In the genomic region with DNA sequence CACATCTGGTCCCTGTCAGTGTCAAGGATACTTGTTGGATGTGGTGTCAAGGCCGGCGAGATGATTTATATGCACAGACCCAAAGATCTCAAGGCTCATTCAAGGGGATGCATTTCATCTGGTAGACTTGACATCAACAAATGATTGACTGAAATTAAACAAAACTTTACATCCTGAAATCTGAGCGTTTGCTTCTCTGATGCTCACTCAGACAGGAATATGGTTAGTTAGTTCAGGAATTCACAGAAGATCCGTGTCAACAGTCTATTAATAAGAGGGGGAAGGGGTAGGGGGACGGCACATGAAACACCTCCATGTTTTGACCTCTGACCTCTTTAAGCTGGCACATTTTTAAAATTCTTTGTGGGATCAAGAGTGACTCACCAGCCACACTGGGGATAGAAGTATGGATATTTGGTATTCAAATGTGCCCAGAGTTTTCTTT, we compare ENCODE assay signal across 25 mouse cellular contexts.
DNase-seq lines count a peak whose midpoint lies in the region; ATAC-seq and TF ChIP-seq lines count a peak whose summit lies in the region.
"Had no signal": no experiment of that assay in that cellular context is flagged by ENCODE, and none has a peak within 500 bp of the region (broad histone marks: within the 10 kb centered on the region; RNA-seq: fewer than 3 reads in every experiment).

No protein-coding gene starts in this region.

- no peak; the same call in 1 of the 2 replicates for ATAC-seq in kidney, postnatal 0 days (replicated peaks; ENCODE audit: low FRiP score, low read depth)
- ATAC-seq in kidney, embryonic 14.5 days (ENCODE audit: low FRiP score, low TSS enrichment) = no peak
- ATAC-seq: forebrain, embryonic 13.5 days; inflammation-experienced regulatory T-cells, adult 6 months; liver, embryonic 12.5 days; midbrain, embryonic 16.5 days had no signal

- no peak overlapping the region for H3K27ac ChIP-seq in kidney, postnatal 0 days
- H3K27ac ChIP-seq in kidney, embryonic 14.5 days (ENCODE audit: low read depth, low read length) = no peak overlapping the region
- H3K27ac ChIP-seq: forebrain, embryonic 13.5 days; hindbrain, embryonic 12.5 days; limb, embryonic 12.5 days; liver, embryonic 12.5 days; lung, embryonic 15.5 days; stomach, embryonic 15.5 days had no signal

- H3K36me3 ChIP-seq in kidney, postnatal 0 days (ENCODE audit: insufficient read depth, low read length) = no peaks in the 10 kb centered on the region
- no peaks in the 10 kb centered on the region for H3K36me3 ChIP-seq in kidney, embryonic 14.5 days (ENCODE audit: control insufficient read depth, insufficient read depth, low read length)
- no peaks in the 10 kb centered on the region for H3K36me3 ChIP-seq in myocyte (ENCODE audit: control insufficient read depth, insufficient read depth)
- H3K36me3 ChIP-seq: heart, embryonic 10.5 days; hindbrain, embryonic 12.5 days; limb, embryonic 12.5 days; liver, embryonic 12.5 days; lung, embryonic 15.5 days; stomach, embryonic 15.5 days had no signal

- no peak for TF ChIP-seq CTCF in kidney, postnatal 0 days (IDR thresholded peaks at IDR 0.05; ENCODE audit: low read depth)

- WGBS in kidney, postnatal 0 days = 31% methylated on average over 5 of the region's 5 CpGs
- WGBS in kidney, embryonic 14.5 days = 21% methylated on average over 5 of the region's 5 CpGs

- no peak overlapping the region for H3K9ac ChIP-seq in kidney, postnatal 0 days (ENCODE audit: low read depth, low read length)
- no peak overlapping the region for H3K9ac ChIP-seq in kidney, embryonic 14.5 days (ENCODE audit: low read depth, low read length)
- H3K9ac ChIP-seq: forebrain, embryonic 13.5 days; hindbrain, embryonic 12.5 days; limb, embryonic 12.5 days; liver, embryonic 12.5 days; lung, embryonic 15.5 days; stomach, embryonic 15.5 days had no signal

- no peak overlapping the region for H3K4me3 ChIP-seq in kidney, postnatal 0 days (replicated peaks; ENCODE audit: low read depth, low read length)
- H3K4me3 ChIP-seq in kidney, embryonic 14.5 days (ENCODE audit: low read length) = no peak overlapping the region
- H3K4me3 ChIP-seq in myocyte = no peak overlapping the region
- H3K4me3 ChIP-seq: erythroblast, embryonic 14.5 days; forebrain, embryonic 13.5 days; heart, embryonic 10.5 days; hindbrain, embryonic 12.5 days; limb, embryonic 12.5 days; liver, embryonic 12.5 days; lung, embryonic 15.5 days; stomach, embryonic 15.5 days had no signal

- no peak overlapping the region for H3K4me2 ChIP-seq in kidney, postnatal 0 days (ENCODE audit: low read length)
- no peak overlapping the region for H3K4me2 ChIP-seq in kidney, embryonic 14.5 days (replicated peaks; ENCODE audit: low read depth, low read length)
- H3K4me2 ChIP-seq in myocyte (ENCODE audit: low read depth) = peak overlapping the region; percentile 36
- H3K4me2 ChIP-seq: forebrain, embryonic 13.5 days; hindbrain, embryonic 12.5 days; limb, embryonic 12.5 days; liver, embryonic 12.5 days; lung, embryonic 15.5 days; stomach, embryonic 15.5 days had no signal

- peaks cover 4% of the 10 kb centered on the region for H3K79me2 ChIP-seq in myocyte (ENCODE audit: control insufficient read depth, insufficient read depth)

- DNase-seq in kidney, postnatal 0 days (ENCODE audit: low spot score) = peak; percentile 20
- peak; percentile 86 for DNase-seq in Muller cell, postnatal 12 days (ENCODE audit: inconsistent ontology term)
- DNase-seq in embryo, embryonic 11.5 days (ENCODE audit: low read depth, low spot score) = peak; percentile 26
- DNase-seq in natural killer cell, adult 2 months (ENCODE audit: low spot score in 2 of 2) = no peak
- no peak for DNase-seq in urinary bladder, postnatal 36 days (ENCODE audit: low spot score in 2 of 2)
- DNase-seq: cerebellum, adult 9-10 months; gastrocnemius, postnatal 36 days; heart, postnatal 14 days; kidney, adult 9 months; kidney, postnatal 4 days; retina, postnatal 1 day; thymus, adult 18-20 months; thymus, postnatal 4 days had no signal

- H3K9me3 ChIP-seq in kidney, postnatal 0 days (replicated peaks; ENCODE audit: low read length) = no peaks in the 10 kb centered on the region
- H3K9me3 ChIP-seq in kidney, embryonic 14.5 days (ENCODE audit: control insufficient read depth, low read length) = no peaks in the 10 kb centered on the region
- H3K9me3 ChIP-seq: forebrain, embryonic 13.5 days; heart, embryonic 10.5 days; hindbrain, embryonic 12.5 days; limb, embryonic 12.5 days; liver, embryonic 12.5 days; lung, embryonic 15.5 days; stomach, embryonic 15.5 days had no signal

- peaks cover 8% of the 10 kb centered on the region; the same call in 1 of the 2 replicates for H3K4me1 ChIP-seq in kidney, postnatal 0 days (replicated peaks; ENCODE audit: insufficient read depth, low read length)
- no peaks in the 10 kb centered on the region; the same call in 1 of the 2 replicates for H3K4me1 ChIP-seq in kidney, embryonic 14.5 days (ENCODE audit: control insufficient read depth, insufficient read depth, low read length)
- H3K4me1 ChIP-seq: liver, embryonic 12.5 days; stomach, embryonic 15.5 days had no signal

- no peak overlapping the region for H3ac ChIP-seq in myocyte (ENCODE audit: control insufficient read depth, insufficient read length)

- no peaks in the 10 kb centered on the region for H3K27me3 ChIP-seq in kidney, postnatal 0 days (ENCODE audit: insufficient read depth, low read length)
- no peaks in the 10 kb centered on the region for H3K27me3 ChIP-seq in kidney, embryonic 14.5 days (ENCODE audit: control insufficient read depth, insufficient read depth, low read length)
- no peaks in the 10 kb centered on the region for H3K27me3 ChIP-seq in myocyte (ENCODE audit: control insufficient read depth, insufficient read depth, insufficient read length)
- H3K27me3 ChIP-seq: forebrain, embryonic 13.5 days; hindbrain, embryonic 12.5 days; liver, embryonic 12.5 days; lung, embryonic 15.5 days; stomach, embryonic 15.5 days had no signal

- no peak for TF ChIP-seq POLR2A in myocyte (IDR thresholded peaks at IDR 0.05; ENCODE audit: insufficient read length, low read depth)

TF ChIP-seq in myocyte, 11 proteins besides CTCF, POLR2A, EP300 and RAD21:
- TF ChIP-seq E2F4 (IDR thresholded peaks at IDR 0.05; ENCODE audit: insufficient read depth) = no peak
- no peak for TF ChIP-seq POLR2AphosphoS2 (IDR thresholded peaks at IDR 0.05; ENCODE audit: insufficient read length, low read depth)
- TF ChIP-seq TCF12 (IDR thresholded peaks at IDR 0.05; ENCODE audit: insufficient read depth, poor library complexity, severe bottlenecking) = no peak
- TF ChIP-seq REST (IDR thresholded peaks at IDR 0.05; ENCODE audit: insufficient read depth, insufficient read length) = no peak
- TF ChIP-seq MYOG (IDR thresholded peaks at IDR 0.05; ENCODE audit: control insufficient read depth in 1 of 3, insufficient read depth in 1 of 3, insufficient read length in 2 of 3, low read depth in 2 of 3) = no peak
- TF ChIP-seq CEBPB (IDR thresholded peaks at IDR 0.05; ENCODE audit: insufficient read depth, poor library complexity, severe bottlenecking) = no peak
- no peak for TF ChIP-seq USF1 (IDR thresholded peaks at IDR 0.05; ENCODE audit: low read depth)
- no peak for TF ChIP-seq SRF (IDR thresholded peaks at IDR 0.05; ENCODE audit: control insufficient read depth, insufficient read length, low read depth)
- no peak for TF ChIP-seq TCF3 (IDR thresholded peaks at IDR 0.05; ENCODE audit: insufficient read length, low read depth)
- no peak for TF ChIP-seq MYOD1 (IDR thresholded peaks at IDR 0.05; ENCODE audit: control insufficient read depth in 1 of 3, insufficient read length in 2 of 3, low read depth in 2 of 3)
- no peak for TF ChIP-seq MAX (IDR thresholded peaks at IDR 0.05; ENCODE audit: low read depth)

Comparison
In these comparisons a context has a peak if more than half of its experiments do, and no peak if none do; other contexts are left out.
1. DNase-seq: peak in kidney, postnatal 0 days (single experiment), Muller cell, postnatal 12 days (single experiment) and embryo, embryonic 11.5 days (single experiment); none in natural killer cell, adult 2 months (0 of 2) and urinary bladder, postnatal 36 days (0 of 2).